Comparison of ENCODE assay signal across 15 mouse cellular contexts in genomic region chr1:151285045-151285444, GRCm38 (mm10).
"Had no signal": no experiment of that assay in that cellular context is flagged by ENCODE, and none has a peak within 500 bp of the region (broad histone marks: within the 10 kb centered on the region; RNA-seq: fewer than 3 reads in every experiment).

No protein-coding gene starts in this region.

- H3K4me1 ChIP-seq: limb, embryonic 15.5 days; midbrain, embryonic 10.5 days; neural tube, embryonic 12.5 days had no signal

- H3K27me3 ChIP-seq: kidney, embryonic 15.5 days; limb, embryonic 15.5 days; liver, embryonic 12.5 days; neural tube, embryonic 12.5 days had no signal

- H3K9ac ChIP-seq: kidney, embryonic 15.5 days; limb, embryonic 15.5 days; liver, embryonic 12.5 days; lung, embryonic 14.5 days; neural tube, embryonic 12.5 days had no signal

- H3K4me2 ChIP-seq: kidney, embryonic 15.5 days; limb, embryonic 15.5 days; liver, embryonic 12.5 days; lung, embryonic 14.5 days; neural tube, embryonic 12.5 days had no signal

- H3K9me3 ChIP-seq: kidney, embryonic 15.5 days; limb, embryonic 15.5 days; liver, embryonic 12.5 days; midbrain, embryonic 10.5 days; neural tube, embryonic 12.5 days had no signal

- H3K36me3 ChIP-seq: kidney, embryonic 15.5 days; limb, embryonic 15.5 days; liver, embryonic 12.5 days; midbrain, embryonic 10.5 days; neural tube, embryonic 12.5 days had no signal

- H3K27ac ChIP-seq: kidney, embryonic 15.5 days; limb, embryonic 15.5 days; liver, embryonic 12.5 days; macrophage; midbrain, embryonic 10.5 days; neural tube, embryonic 12.5 days had no signal

- ATAC-seq: intestine, embryonic 16.5 days; liver, embryonic 12.5 days had no signal

- H3K4me3 ChIP-seq: kidney, embryonic 15.5 days; limb, embryonic 15.5 days; liver, embryonic 12.5 days; midbrain, embryonic 10.5 days; neural tube, embryonic 12.5 days had no signal

- DNase-seq: kidney, adult 2 months; kidney, postnatal 14 days; lung, embryonic 14.5 days; lung, postnatal 10 days; midbrain, embryonic 14.5 days; retina, postnatal 1 day; right cerebral cortex, postnatal 14 days; thymus, postnatal 36 days had no signal
